Mouse (Mus musculus) intestine, embryonic 14.5 days (tissue): ENCODE results near the gene Tbc1d10a. TPM values are rescaled to one million over a fixed set of nuclear protein-coding genes. Genes with fewer than 3 reads are reported as not detected.
"Not testable (repeated sequence)": the region's sequence is repeated elsewhere in the genome, so short reads cannot be mapped to it uniquely, and the experiment has no call there.

Experiments
- ATAC-seq: fragments of 200-750 bp; cut with Nextera tagmentation; replicated peaks from 2 replicates; pipeline ENCODE4 v1.8.0; 2017; ENCODE audit warnings: low read depth, moderate number of reproducible peaks, moderate TSS enrichment, moderate library complexity; ENCODE audit not compliant: low FRiP score, low TSS enrichment
- DNase-seq: peaks from one replicate; pipeline ENCODE4 v3.0.0-alpha.2; 2018; ENCODE audit warnings: low spot score
- H3K27ac ChIP-seq: fragments of 300-500 bp; sonication (generic); 2 replicates; pipeline ENCODE4 v1.5.1; 2014; ENCODE audit warnings: low read depth, mild to moderate bottlenecking, control low read depth
- H3K27me3 ChIP-seq: fragments of 300-500 bp; sonication (generic); replicated peaks from 2 replicates; pipeline ENCODE4 v1.6.1; 2014; ENCODE audit warnings: low read length, control low read depth; ENCODE audit not compliant: control insufficient read depth, insufficient read depth
- H3K36me3 ChIP-seq: fragments of 300-500 bp; sonication (generic); 2 replicates; pipeline ENCODE4 v1.6.1; 2014; ENCODE audit warnings: low read length, control low read depth; ENCODE audit not compliant: control insufficient read depth, insufficient read depth
- H3K4me1 ChIP-seq: fragments of 300-500 bp; sonication (generic); replicated peaks from 2 replicates; pipeline ENCODE4 v1.6.1; 2014; ENCODE audit warnings: low read length, control low read depth, mixed read lengths; ENCODE audit not compliant: control insufficient read depth, insufficient read depth
- H3K4me2 ChIP-seq: fragments of 300-500 bp; sonication (generic); 2 replicates; pipeline ENCODE4 v1.6.1; 2014; ENCODE audit warnings: low read length
- H3K4me3 ChIP-seq: fragments of 300-500 bp; sonication (generic); 2 replicates; pipeline ENCODE4 v1.5.1; 2014; ENCODE audit warnings: low read depth, low read length, control low read depth, mixed read lengths
- H3K9ac ChIP-seq: fragments of 300-500 bp; sonication (generic); 2 replicates; pipeline ENCODE4 v1.6.1; 2014; ENCODE audit warnings: mild to moderate bottlenecking, low read length
- H3K9me3 ChIP-seq: fragments of 300-500 bp; sonication (generic); 2 replicates; pipeline ENCODE4 v1.6.1; 2016; ENCODE audit warnings: low read length, control low read depth; ENCODE audit not compliant: control insufficient read depth
- WGBS: fragments of 180-500 bp; shearing (Covaris S2); extraction: QIAGEN DNeasy Blood & Tissue Kit; methylation state at CpG from one replicate; pipeline ENCODE4 v1.1.7; 2014; 5-methylcytosine and 5-hydroxymethylcytosine counted together
- polyA plus RNA-seq: library from polyadenylated mRNA; unstranded; fragments of >200 nt; fragmentation: Nextera tagmentation; extraction: Ambion mirVana; gene quantifications from 2 replicates; pipeline ENCODE4 v1.2.1, GENCODE M21; 2014

Gene Tbc1d10a
- polyA plus RNA-seq, 1 experiment from 2014 or later = 20.1 TPM

DNA sequence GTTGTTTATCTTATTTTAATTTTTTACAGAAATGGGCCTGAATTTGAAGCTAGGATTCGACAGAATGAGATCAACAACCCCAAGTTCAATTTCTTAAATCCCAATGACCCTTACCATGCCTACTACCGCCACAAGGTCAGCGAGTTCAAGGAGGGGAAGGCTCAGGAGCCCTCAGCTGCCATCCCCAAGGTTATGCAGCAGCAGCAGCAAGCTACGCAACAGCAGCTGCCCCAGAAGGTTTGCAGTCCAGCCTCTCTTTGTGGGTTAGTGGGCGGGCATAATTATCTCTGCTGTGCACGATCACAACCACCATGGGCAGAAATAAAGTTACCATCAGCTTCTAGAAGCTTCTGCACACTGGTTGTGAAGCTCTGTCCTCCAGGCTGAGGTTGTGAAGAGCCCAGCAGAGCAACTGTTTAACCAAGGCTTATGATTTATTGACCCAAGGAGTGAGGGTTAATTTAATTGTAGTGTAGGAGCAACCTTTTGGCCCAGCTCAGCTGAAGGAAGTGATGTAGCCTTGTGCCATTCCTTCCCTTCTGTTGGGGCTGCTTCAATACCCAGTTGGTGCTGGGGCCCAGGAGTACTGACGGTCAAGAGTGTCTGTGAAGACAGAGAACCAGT, 20.0 kb upstream of the Tbc1d10a start:
- no peak overlapping the region for H3K27ac ChIP-seq
- no peak for ATAC-seq
- 81% methylated on average over 7 of the region's 7 CpGs for WGBS
- H3K36me3 ChIP-seq = peaks cover 99% of the 10 kb centered on the region
- H3K4me1 ChIP-seq = peaks cover 4% of the 10 kb centered on the region
- no peaks in the 10 kb centered on the region for H3K9me3 ChIP-seq
- H3K4me3 ChIP-seq = no peak overlapping the region
- H3K9ac ChIP-seq = no peak overlapping the region
- no peak overlapping the region for H3K4me2 ChIP-seq
- no peak for DNase-seq
- no peaks in the 10 kb centered on the region for H3K27me3 ChIP-seq

DNA sequence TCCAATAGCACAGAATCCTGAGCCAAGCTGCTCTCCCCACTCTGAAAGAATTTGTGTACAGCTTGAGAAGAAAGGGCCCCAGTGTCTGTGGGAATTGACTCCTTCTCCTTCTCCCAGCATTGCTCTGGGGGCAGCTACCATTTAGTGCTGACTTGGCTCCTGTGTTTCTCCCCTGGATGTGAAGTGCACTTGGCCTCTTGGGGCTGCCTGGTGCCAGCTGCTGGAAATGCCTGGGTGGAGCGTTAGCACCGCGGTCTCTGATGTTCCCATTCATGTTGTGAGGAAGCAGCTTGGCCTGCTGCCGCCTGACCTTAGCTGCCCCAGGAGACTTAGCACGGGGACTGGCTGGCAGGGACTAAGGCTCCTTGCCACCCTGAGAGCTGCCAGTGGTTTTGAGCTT, 12.0 kb upstream of the Tbc1d10a start:
- H3K27ac ChIP-seq = no peak overlapping the region

GRCm38 (mm10) chr11:4177716-4178115, 8.9 kb upstream of the Tbc1d10a start:
- Histone ChIP-seq H3K27me3 (no peaks in the 10 kb centered on the region), H3K4me3 (no peak overlapping the region), H3K4me1 (no peaks in the 10 kb centered on the region), H3K36me3 (peaks cover 97% of the 10 kb centered on the region), H3K9me3 (no peaks in the 10 kb centered on the region), H3K9ac (no peak overlapping the region), H3K4me2 (no peak overlapping the region), H3K27ac (no peak overlapping the region)
- DNase-seq = no peak
- ATAC-seq = no peak
- 81% methylated on average over 4 of the region's 4 CpGs for WGBS

More for the DNA sequence above, 12.0 kb upstream of the Tbc1d10a start:
- Histone ChIP-seq H3K27me3 (no peaks in the 10 kb centered on the region), H3K36me3 (peaks cover 99% of the 10 kb centered on the region), H3K4me3 (no peak overlapping the region), H3K9me3 (no peaks in the 10 kb centered on the region), H3K9ac (no peak overlapping the region), H3K4me2 (no peak overlapping the region), H3K4me1 (no peaks in the 10 kb centered on the region)
- DNase-seq = no peak
- no peak for ATAC-seq
- WGBS = 87% methylated on average over 5 of the region's 5 CpGs

DNA sequence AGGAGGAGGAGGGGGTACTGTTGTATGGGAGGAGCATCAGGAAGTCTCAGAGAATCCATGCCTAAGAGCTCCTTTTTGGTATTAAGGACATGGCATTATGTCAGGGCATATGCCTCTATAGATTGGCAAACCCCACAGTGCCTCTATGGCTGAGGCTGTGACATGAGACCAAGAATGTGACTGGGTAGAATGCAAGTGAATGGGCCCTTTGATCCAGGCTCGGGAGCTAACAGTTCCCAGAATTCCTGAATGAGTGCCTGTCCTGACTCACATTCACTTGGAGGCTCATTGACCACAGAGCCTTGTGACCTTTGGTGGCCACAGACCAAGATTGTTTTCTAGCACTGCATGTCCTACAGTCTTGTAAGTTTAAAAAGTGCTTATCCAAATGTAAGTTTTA, 4.5 kb upstream of the Tbc1d10a start:
- WGBS = 35% methylated on average over 1 of the region's 1 CpGs
- DNase-seq (no peak), ATAC-seq (no peak)
- Histone ChIP-seq H3K4me3 (no peak overlapping the region), H3K4me1 (no peaks in the 10 kb centered on the region), H3K36me3 (peaks cover 59% of the 10 kb centered on the region), H3K9me3 (no peaks in the 10 kb centered on the region), H3K4me2 (no peak overlapping the region), H3K27ac (no peak overlapping the region), H3K9ac (no peak overlapping the region), H3K27me3 (no peaks in the 10 kb centered on the region)

DNA sequence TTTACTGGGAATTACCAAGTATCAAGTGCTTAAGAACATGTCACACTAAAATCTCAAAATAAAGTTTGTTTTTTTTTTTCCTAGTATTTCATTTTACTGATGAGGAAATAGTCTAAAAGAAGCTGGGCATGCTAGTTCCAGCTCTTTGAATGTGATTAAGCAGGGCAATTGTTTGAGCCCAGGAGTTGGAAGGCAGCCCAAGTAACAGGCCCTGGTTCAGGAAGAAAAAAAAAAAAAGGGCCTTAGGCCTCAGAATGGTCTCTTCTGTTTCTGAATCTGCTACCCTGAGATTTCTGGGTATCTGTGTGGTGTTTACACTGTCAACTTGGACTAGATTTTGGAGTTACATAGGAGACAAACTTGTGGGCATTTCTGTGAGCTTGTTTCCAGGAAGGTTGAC, 3.1 kb upstream of the Tbc1d10a start:
- no peak overlapping the region for H3K4me3 ChIP-seq
- ATAC-seq (no peak), DNase-seq (no peak)
- peaks cover 44% of the 10 kb centered on the region for H3K36me3 ChIP-seq
- no peak overlapping the region for H3K9ac ChIP-seq
- H3K9me3 ChIP-seq = no peaks in the 10 kb centered on the region
- H3K27me3 ChIP-seq = no peaks in the 10 kb centered on the region
- no peak overlapping the region for H3K27ac ChIP-seq
- no peak overlapping the region for H3K4me2 ChIP-seq
- H3K4me1 ChIP-seq = peaks cover 10% of the 10 kb centered on the region

GRCm38 (mm10) chr11:4184251-4184952, 2.2 kb upstream of the Tbc1d10a start:
- Histone ChIP-seq H3K9ac (no peak overlapping the region), H3K9me3 (no peaks in the 10 kb centered on the region), H3K36me3 (peaks cover 36% of the 10 kb centered on the region), H3K27ac (no peak overlapping the region), H3K4me3 (no peak overlapping the region), H3K4me2 (no peak overlapping the region), H3K27me3 (no peaks in the 10 kb centered on the region), H3K4me1 (peaks cover 10% of the 10 kb centered on the region)
- no peak for DNase-seq
- no peak for ATAC-seq
- 64% methylated on average over 4 of the region's 4 CpGs for whole genome bisulfite sequencing

DNA sequence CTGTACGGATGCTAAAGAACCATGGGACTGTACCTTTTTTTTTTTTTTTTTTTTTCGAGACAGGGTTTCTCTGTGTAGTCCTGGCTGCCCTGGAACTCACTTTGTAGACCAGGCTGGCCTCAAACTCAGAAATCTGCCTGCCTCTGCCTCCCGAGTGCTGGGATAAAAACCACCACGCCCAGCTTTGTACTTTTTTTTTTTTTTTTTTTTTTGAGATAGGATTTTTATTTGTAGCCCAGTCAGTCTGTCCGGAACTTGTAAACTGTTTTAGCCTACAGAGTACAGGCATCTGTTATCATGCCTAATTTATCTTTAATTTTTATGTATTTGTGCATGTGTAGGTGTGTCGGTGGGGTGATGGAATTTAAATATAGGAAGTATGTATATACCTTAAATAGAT, 1.1 kb upstream of the Tbc1d10a start:
- H3K9ac ChIP-seq, H3K9me3 ChIP-seq, H3K27ac ChIP-seq, DNase-seq, ATAC-seq, H3K4me3 ChIP-seq, H3K4me2 ChIP-seq, H3K4me1 ChIP-seq, H3K27me3 ChIP-seq: not testable (repeated sequence)
- WGBS = 88% methylated on average over 6 of the region's 6 CpGs
- H3K36me3 ChIP-seq = peaks cover 25% of the 10 kb centered on the region

GRCm38 (mm10) chr11:4187318-4187700, 720 bp downstream of the Tbc1d10a start:
- DNase-seq = peak; percentile 54
- ATAC-seq = no peak; the same call in 1 of the 2 replicates
- Histone ChIP-seq H3K4me3 (peak overlapping the region; percentile 81), H3K36me3 (peaks cover 11% of the 10 kb centered on the region; the same call in 1 of the 2 replicates), H3K27ac (no peak overlapping the region), H3K9ac (peak overlapping the region; percentile 83), H3K4me2 (peak overlapping the region; percentile 77), H3K27me3 (no peaks in the 10 kb centered on the region), H3K4me1 (peaks cover 10% of the 10 kb centered on the region), H3K9me3 (no peaks in the 10 kb centered on the region)
- 17% methylated on average over 9 of the region's 9 CpGs for WGBS

GRCm38 (mm10) chr11:4189182-4189581, 2.6 kb downstream of the Tbc1d10a start:
- H3K9me3 ChIP-seq = no peaks in the 10 kb centered on the region
- 0 out of 2 replicates have a peak, but pooled peaks cover 4% of the 10 kb centered on the region for H3K36me3 ChIP-seq
- H3K27me3 ChIP-seq = no peaks in the 10 kb centered on the region
- 82% methylated on average over 6 of the region's 6 CpGs for WGBS
- ATAC-seq = no peak
- no peak for DNase-seq
- no peak overlapping the region for H3K9ac ChIP-seq
- peaks cover 10% of the 10 kb centered on the region for H3K4me1 ChIP-seq
- H3K4me2 ChIP-seq = no peak overlapping the region
- H3K4me3 ChIP-seq = no peak overlapping the region
- H3K27ac ChIP-seq = no peak overlapping the region
